Mouse (Mus musculus) liver, embryonic 14.5 days (tissue): ENCODE measurements around the gene Sidt2.

Source experiments
- CTCF ChIP-seq: IDR thresholded peaks from 2 replicates; pipeline ENCODE4 v1.5.1; 2016; ENCODE audit warnings: antibody characterized with exemption, low read depth, control low read depth
- EP300 ChIP-seq: IDR thresholded peaks from 2 replicates; pipeline ENCODE4 v1.6.1; 2016; ENCODE audit warnings: antibody characterized with exemption, low read depth

- peak; percentile 78 for TF ChIP-seq CTCF
- no peak for TF ChIP-seq EP300
Measured at GRCm38 (mm10) chr9:45941329-45941888, 13.6 kb downstream of the Sidt2 start.
